Mouse (Mus musculus) ES-E14 (cell line): ENCODE measurements around the gene Miga2.

Experiments
- CHD2 ChIP-seq: IDR thresholded peaks from 2 replicates; pipeline ENCODE4 v1.6.1; 2014; ENCODE audit warnings: mild to moderate bottlenecking, low read depth, low read length, inconsistent platforms
- MAFK ChIP-seq: IDR thresholded peaks from 2 replicates; pipeline ENCODE4 v1.6.1; 2014; ENCODE audit warnings: mild to moderate bottlenecking, low read depth, low read length, inconsistent platforms; ENCODE audit not compliant: insufficient read depth

DNA sequence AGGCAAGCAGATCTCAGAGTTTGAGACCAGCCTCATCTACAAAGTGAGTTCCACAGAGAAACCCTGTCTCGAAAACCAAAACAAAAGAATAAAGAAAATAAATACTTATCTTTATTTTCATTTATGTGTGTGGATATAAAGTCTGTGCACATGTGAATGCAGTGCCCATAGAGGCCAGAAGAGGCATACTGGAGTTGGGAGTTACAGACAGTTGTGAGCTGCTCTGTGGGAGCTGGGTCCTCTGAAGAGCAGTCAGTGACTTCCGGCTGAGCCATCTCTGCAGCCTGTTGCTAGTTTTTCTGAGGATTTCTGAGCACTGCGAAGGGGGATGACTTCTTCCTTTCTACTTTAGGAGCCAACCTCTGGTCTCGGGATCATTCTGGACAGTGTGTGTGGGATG lies 47.9 kb upstream of the Miga2 start:
- no peak for TF ChIP-seq MAFK
- no peak for TF ChIP-seq CHD2
